In genomic region chr2:31779258-31779657, GRCm38 (mm10) we compare ENCODE assay signal across 39 mouse cellular contexts. TPM values are rescaled to one million over a fixed set of nuclear protein-coding genes. Genes with fewer than 3 reads are reported as not detected.
"Had no signal": no experiment of that assay in that cellular context is flagged by ENCODE, and none has a peak within 500 bp of the region (broad histone marks: within the 10 kb centered on the region; RNA-seq: fewer than 3 reads in every experiment).

No protein-coding gene starts in this region.

- ATAC-seq: hindbrain, postnatal 0 days; intestine, embryonic 16.5 days; liver, embryonic 12.5 days had no signal

- H3K9me3 ChIP-seq: heart, embryonic 13.5 days; heart, embryonic 15.5 days; hindbrain, embryonic 13.5 days; hindbrain, embryonic 15.5 days; kidney, embryonic 15.5 days; limb, embryonic 15.5 days; liver, embryonic 12.5 days had no signal

- DNase-seq: gastrocnemius, postnatal 14 days; gastrocnemius, postnatal 36 days; heart, adult 11 months; heart, adult 2 months; heart, postnatal 14 days; heart, postnatal 36 days; kidney, adult 11 months; kidney, adult 2 months; kidney, adult 9 months; kidney, postnatal 14 days; kidney, postnatal 36 days; layer of hippocampus, adult 9-11 months; layer of hippocampus, postnatal 36 days; left cerebral cortex, postnatal 4 days had no signal

- H3K4me2 ChIP-seq: heart, embryonic 11.5 days; heart, embryonic 13.5 days; heart, embryonic 15.5 days; hindbrain, embryonic 13.5 days; hindbrain, embryonic 15.5 days; kidney, embryonic 15.5 days; limb, embryonic 13.5 days; limb, embryonic 15.5 days; liver, embryonic 12.5 days had no signal

- H3K27ac ChIP-seq: heart, adult 2 months; heart, embryonic 13.5 days; heart, embryonic 15.5 days; hindbrain, embryonic 13.5 days; hindbrain, embryonic 15.5 days; hindbrain, postnatal 0 days; kidney, embryonic 15.5 days; kidney, postnatal 0 days; limb, embryonic 13.5 days; limb, embryonic 15.5 days; liver, embryonic 12.5 days; liver, embryonic 14.5 days had no signal

- H3K4me3 ChIP-seq: heart, adult 2 months; heart, embryonic 13.5 days; heart, embryonic 15.5 days; hindbrain, embryonic 13.5 days; hindbrain, embryonic 15.5 days; kidney, embryonic 15.5 days; limb, embryonic 13.5 days; limb, embryonic 15.5 days; liver, embryonic 12.5 days had no signal

- H3K27me3 ChIP-seq: heart, embryonic 13.5 days; heart, embryonic 15.5 days; hindbrain, embryonic 13.5 days; hindbrain, embryonic 15.5 days; kidney, embryonic 15.5 days; limb, embryonic 13.5 days; limb, embryonic 15.5 days; liver, embryonic 12.5 days had no signal

- H3K4me1 ChIP-seq: heart, embryonic 15.5 days; hindbrain, embryonic 15.5 days; limb, embryonic 13.5 days; limb, embryonic 15.5 days; liver, embryonic 12.5 days had no signal

- H3K9ac ChIP-seq: heart, embryonic 13.5 days; heart, embryonic 15.5 days; hindbrain, embryonic 13.5 days; hindbrain, embryonic 15.5 days; kidney, embryonic 15.5 days; limb, embryonic 13.5 days; limb, embryonic 15.5 days; liver, embryonic 12.5 days; liver, embryonic 14.5 days had no signal

RNA-seq across cellular contexts. Expression of gene Qrfp, which starts 31.1 kb away (rescaled TPM):
- total RNA-seq: gastrocnemius, adult 8-10 months; gastrocnemius, postnatal 14 days; gastrocnemius, postnatal 36 days; heart, adult 2 months; heart, postnatal 14 days; heart, postnatal 36 days; hematopoietic stem cell, adult 5-6 weeks; hindbrain, postnatal 0 days; layer of hippocampus, adult 18-20 months; layer of hippocampus, adult 8-10 months; layer of hippocampus, postnatal 14 days; layer of hippocampus, postnatal 36 days; left cerebral cortex, adult 18-20 months; left cerebral cortex, adult 8-10 months; left cerebral cortex, postnatal 10 days; left cerebral cortex, postnatal 25 days; left cerebral cortex, postnatal 4 days; liver, adult 2 months had no signal
- polyA plus RNA-seq: heart, embryonic 11.5 days; hindbrain, embryonic 13.5 days; hindbrain, embryonic 15.5 days; intestine, embryonic 14.5 days; intestine, embryonic 16.5 days; large intestine, adult 2 months; liver, adult 2 months; liver, embryonic 14.5 days had no signal
